In genomic region chr9:53286793-53287192, GRCm38 (mm10) we compare ENCODE assay signal across 22 mouse cellular contexts. TPM values are rescaled to one million over a fixed set of nuclear protein-coding genes. Genes with fewer than 3 reads are reported as not detected.
"Had no signal": no experiment of that assay in that cellular context is flagged by ENCODE, and none has a peak within 500 bp of the region (broad histone marks: within the 10 kb centered on the region; RNA-seq: fewer than 3 reads in every experiment).

No protein-coding gene starts in this region.

- DNase-seq: liver, postnatal 0 days; lung, adult 2 months; lung, postnatal 14 days; lung, postnatal 36 days; retina, postnatal 1 day; right cerebral cortex, adult 18-20 months; right cerebral cortex, postnatal 25 days; right cerebral cortex, postnatal 4 days; spleen, adult 18-20 months; thymus, adult 18-20 months; thymus, postnatal 25 days; thymus, postnatal 4 days had no signal

- H3K4me3 ChIP-seq: lung, embryonic 15.5 days; megakaryocyte, embryonic 14.5 days; midbrain, embryonic 13.5 days; midbrain, embryonic 15.5 days; neural tube, embryonic 13.5 days; neural tube, embryonic 15.5 days had no signal

- H3K9ac ChIP-seq: liver, postnatal 0 days; lung, embryonic 15.5 days; midbrain, embryonic 13.5 days; midbrain, embryonic 15.5 days; neural tube, embryonic 13.5 days; neural tube, embryonic 15.5 days had no signal

- H3K27ac ChIP-seq: lung, embryonic 15.5 days; macrophage; midbrain, embryonic 13.5 days; midbrain, embryonic 15.5 days; neural tube, embryonic 13.5 days; neural tube, embryonic 15.5 days had no signal

- H3K9me3 ChIP-seq: lung, embryonic 15.5 days; megakaryocyte, embryonic 14.5 days; midbrain, embryonic 13.5 days; midbrain, embryonic 15.5 days; neural tube, embryonic 13.5 days; neural tube, embryonic 15.5 days had no signal

- H3K27me3 ChIP-seq: lung, embryonic 15.5 days; midbrain, embryonic 13.5 days; midbrain, embryonic 15.5 days; neural tube, embryonic 13.5 days; neural tube, embryonic 15.5 days had no signal

- H3K4me1 ChIP-seq: lung, embryonic 15.5 days; megakaryocyte, embryonic 14.5 days; midbrain, embryonic 13.5 days; midbrain, embryonic 15.5 days; neural tube, embryonic 13.5 days; neural tube, embryonic 15.5 days had no signal

- H3K4me2 ChIP-seq: lung, embryonic 15.5 days; midbrain, embryonic 11.5 days; midbrain, embryonic 13.5 days; midbrain, embryonic 15.5 days; neural tube, embryonic 13.5 days; neural tube, embryonic 15.5 days had no signal

- H3K36me3 ChIP-seq: lung, embryonic 15.5 days; midbrain, embryonic 13.5 days; midbrain, embryonic 15.5 days; neural tube, embryonic 13.5 days; neural tube, embryonic 15.5 days had no signal

- ATAC-seq: liver, postnatal 0 days; lung, postnatal 0 days; midbrain, embryonic 13.5 days; midbrain, embryonic 15.5 days had no signal

RNA-seq across cellular contexts. Expression of gene Exph5, which starts 14.7 kb away (rescaled TPM):
- total RNA-seq: monocyte, adult 5-6 weeks had no signal
- polyA plus RNA-seq: macrophage had no signal
